Mouse (Mus musculus): ENCODE data around the gene Chd1. TPM values are rescaled to one million over a fixed set of nuclear protein-coding genes. Genes with fewer than 3 reads are reported as not detected.

Chd1 gene
- total RNA-seq, 2 experiments from 2014 or later, result 30.8 to 51.3 TPM

DNA sequence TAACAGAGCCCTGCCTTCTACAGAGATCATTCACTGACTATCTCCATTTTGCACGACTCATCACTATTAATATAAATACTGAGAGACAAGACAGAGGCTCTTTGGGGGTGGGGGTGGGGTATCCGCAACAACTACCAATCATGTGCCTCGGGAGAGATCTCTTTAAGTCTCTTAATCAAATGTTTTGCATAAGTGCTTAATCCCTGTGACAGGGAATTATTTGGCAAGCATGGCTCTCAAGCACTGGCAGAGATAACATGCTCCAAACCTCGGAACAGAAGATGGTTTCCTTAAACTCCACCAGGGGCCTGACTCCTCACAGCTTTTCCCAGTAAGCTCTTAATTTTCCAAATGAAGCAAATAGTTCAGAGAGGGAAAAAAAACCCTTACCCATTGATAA lies 103.2 kb downstream of the Chd1 start:
- no peak for ATAC-seq (ENCODE audit: poor library complexity, severe bottlenecking)

DNA sequence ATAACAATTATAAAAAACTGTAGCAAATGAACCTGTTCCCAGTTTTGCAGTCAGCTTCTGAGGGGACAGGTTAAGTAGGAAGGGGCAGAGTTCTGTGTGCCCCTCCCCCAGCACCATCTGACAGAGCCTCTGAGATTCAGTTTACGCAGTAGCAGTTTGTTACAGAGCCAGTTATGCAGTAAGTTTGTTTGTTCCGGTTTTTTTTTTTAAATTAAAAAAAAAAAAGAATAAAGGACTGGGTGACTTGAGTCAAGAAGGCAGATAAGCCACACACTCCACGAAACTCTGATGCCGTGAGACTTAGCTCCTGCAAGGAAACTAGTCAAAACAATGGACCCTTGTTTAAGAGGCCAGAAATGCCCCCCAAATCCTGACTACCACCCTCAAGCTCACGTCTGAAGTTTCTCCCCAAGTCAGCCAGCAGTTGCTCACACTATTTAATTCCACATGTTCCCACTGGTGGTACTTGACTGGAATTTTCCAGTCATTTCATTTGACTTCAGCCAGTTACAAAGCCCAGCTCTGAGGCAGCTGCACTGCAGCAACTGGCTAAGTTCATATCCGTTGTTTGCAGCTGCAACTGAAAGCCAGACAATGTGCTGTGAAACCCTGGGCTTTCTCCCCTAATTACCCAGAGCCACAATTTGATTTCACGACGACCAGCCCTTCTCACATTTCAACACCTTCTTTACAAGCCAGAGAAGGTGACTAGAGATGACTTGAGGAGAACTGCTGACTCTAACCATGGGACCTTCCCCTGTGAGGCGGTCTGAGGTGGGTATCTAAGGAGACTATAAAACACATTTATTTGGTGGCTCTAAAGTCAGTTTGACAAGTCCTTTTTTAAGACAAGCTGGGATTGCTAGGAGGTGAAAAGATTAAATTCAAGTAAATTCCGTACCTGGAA lies 104.0 kb downstream of the Chd1 start:
- ATAC-seq (ENCODE audit: poor library complexity, severe bottlenecking), result no peak

DNA sequence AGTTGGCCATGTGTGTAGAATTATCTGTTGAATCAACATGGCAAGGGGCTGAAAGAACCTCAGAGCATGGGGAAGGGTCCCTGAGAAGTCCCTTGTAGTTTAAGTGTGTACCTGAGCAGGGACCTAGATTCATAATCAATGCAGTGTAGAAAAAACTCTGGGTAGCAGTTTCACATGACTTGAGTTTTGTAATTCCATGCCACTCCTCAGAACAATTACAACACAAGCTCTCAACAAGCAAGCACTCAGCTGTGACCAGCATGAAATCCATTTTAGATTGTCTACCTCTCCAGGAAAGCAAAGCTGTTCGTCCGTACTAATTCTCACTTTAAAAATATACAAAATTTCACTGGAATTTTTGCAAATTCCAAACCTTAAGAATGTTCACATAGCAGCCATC lies 105.2 kb downstream of the Chd1 start:
- no peak for ATAC-seq (ENCODE audit: poor library complexity, severe bottlenecking)

DNA sequence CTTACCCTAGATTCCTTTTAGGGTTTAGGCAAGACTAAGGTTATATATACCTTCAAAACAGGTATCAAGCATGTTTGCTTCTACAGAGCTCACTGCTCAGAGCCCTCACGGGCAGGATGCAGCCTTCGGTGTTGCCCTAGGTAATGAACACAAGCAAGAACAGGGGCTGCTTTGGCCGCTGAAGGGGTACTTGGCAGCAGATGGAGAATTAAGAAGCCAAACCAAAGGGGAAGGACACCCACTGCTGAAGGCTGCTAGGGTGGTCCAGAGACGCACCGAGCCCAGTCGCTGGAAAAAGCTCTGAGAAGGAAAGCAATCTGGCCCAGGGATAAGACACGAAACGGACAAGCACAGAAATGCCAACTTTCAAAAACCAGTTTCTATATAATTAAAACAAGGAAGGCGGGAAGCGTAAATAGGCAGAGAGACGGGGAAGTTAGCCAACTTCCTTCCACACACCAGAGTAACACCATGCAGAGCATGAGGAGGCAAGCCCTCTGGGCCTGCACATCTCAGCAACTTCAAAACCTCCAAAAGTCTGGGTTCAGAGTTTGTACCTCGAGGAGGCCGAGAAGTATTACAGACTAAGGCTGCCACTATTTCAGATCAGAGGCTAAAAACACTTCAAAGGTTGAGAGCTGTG lies 107.5 kb downstream of the Chd1 start:
- peak; percentile 62 for ATAC-seq (ENCODE audit: poor library complexity, severe bottlenecking)

DNA sequence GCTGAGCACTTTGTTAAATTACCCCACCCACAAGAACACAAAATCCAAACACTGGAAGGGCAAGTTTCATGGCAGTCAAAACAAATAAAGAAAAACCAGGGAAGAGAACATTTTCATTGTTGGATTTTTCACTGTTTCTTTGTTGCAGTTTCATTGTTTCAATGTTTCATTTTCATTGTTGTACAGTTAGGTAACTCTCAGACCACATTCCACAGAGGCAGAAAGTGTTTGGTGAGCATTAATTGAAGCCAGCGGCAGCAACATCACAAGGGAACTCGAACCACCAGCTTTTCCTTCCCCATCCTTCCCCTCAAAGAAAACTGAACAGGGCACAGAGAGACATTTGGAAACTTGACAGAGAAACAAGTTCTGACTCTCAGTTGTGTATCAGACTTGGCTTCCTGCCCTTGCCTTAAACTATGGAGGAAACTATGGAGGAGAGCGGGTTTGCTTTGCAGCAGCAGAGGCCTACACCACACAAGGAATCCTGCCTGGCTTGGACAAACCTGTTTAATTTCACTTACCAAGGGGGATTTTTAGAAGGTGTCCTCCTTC lies 109.0 kb downstream of the Chd1 start:
- ATAC-seq (ENCODE audit: poor library complexity, severe bottlenecking), result 0 out of 2 replicates have a peak, but pooled peaks have one; percentile 22

DNA sequence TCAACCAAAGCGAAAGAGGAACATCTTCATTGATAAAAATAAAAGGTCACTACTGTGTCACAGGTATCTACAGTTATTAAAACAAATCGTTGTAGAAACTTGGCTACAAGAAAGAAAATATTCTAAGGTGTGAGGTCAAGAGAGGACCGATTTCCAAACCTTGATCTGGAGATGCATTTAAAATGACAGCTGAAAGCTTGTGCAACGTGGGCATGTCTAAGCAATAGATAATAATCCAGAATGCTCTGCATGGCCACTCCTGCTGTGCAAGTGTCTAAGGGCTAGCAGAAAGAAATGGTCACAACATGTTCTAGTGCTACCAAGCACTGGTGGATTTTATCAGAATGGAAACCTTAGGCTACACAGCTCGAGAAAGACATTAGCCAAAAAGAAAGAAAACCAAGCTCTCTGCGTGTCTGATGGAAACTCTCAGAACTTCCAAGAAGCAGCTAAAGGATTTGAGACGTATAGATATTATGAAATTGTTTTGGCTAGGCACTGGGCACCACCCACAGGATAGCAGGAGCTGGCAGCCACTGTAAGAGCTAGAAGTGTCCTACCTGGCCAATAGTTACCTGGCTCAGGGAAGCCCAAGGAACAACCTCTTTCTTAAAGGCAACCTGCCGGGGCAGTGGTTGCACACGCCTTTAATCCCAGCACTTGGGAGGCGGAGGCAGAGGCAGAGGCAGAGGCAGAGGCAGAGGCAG lies 110.7 kb downstream of the Chd1 start:
- ATAC-seq (ENCODE audit: poor library complexity, severe bottlenecking), result no peak

DNA sequence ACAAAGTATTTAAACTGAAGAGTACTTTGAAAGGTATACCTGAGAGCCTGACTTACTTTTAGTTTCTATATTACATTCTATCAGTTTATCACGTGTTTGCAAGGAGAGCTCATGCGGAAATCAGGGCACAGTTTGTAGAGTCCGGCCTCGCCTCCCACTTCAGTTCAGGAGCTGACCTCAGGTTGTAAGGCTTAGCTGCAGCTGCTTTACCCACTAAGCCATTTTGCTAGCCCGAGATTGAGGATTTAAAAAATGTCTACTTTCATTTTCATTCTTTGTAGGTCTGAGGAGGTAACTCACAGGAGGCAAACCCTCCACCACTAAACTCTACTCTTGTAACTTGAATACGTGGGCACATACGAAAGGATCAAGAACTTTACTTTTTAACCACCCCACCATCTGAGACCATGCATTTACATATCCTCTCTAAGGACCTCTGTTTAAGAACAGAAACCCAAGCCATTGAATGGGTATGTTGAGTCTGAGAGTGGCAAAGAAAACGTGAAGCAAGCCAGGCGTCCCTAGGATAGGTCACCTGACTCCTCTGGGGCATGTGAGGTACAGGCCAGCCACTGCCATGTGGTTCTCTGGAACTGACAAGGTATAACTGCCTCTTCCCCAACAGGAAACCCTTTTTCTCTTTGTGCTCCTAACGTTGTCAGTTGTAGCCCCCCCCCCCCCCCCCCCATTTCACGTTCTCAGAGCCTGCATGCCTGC lies 111.8 kb downstream of the Chd1 start:
- ATAC-seq (ENCODE audit: poor library complexity, severe bottlenecking), result no peak

DNA sequence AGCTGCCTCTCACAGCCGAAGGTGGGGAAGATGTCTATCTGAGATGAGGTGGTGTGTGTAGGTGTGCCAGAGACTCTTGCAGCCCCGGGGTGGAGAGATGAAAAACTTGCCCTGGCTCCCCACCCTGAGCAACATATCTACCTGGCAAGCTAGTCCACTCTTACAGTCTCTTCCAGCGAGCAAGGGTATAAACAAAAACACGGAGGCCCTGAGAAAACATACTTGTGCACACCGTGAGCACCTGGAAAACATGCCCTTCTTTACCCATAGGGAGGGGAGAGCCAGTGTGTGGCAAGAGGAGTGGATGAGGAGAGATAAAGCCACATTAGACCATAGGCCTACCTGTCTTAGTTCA lies 112.3 kb downstream of the Chd1 start:
- ATAC-seq (ENCODE audit: poor library complexity, severe bottlenecking), result no peak

DNA sequence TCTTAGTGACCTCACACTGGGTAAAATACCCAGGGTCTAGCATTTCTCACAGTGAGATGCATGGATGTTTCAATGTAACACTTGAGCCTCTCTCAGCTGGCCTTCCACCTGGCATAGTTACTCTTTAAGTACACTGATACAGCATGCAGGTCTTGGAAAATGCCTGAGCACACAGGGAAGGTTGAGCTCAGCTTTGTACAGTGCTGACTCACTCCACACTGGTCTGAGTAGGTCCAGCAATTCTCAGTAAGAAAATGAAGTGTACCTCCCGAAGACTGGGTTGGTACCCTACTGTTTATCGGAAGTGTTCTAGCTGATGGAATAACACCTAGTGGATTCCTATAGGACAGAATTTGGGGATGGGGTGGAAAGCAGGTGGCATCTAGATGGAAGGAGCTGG lies 112.9 kb downstream of the Chd1 start:
- ATAC-seq (ENCODE audit: poor library complexity, severe bottlenecking), result no peak

DNA sequence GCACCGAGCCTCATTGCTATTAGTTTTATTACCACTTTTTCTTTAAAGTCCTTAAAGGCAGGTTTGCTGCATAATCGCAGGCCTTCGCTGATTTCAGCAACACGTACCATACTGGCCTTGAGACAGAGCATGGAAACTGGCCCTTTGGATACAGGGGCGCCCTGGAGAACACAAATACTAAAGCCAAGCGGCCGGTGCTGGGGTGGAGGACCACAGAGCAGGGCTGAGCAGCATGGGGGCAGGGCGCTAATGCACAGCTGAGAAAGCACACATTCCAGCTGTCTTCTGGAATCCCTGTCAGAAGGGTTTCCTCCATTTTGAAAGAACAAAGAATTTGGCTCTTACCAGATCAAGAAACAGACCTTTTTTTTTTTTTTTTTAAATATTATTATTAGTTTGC lies 113.6 kb downstream of the Chd1 start:
- ATAC-seq (ENCODE audit: poor library complexity, severe bottlenecking), result no peak

DNA sequence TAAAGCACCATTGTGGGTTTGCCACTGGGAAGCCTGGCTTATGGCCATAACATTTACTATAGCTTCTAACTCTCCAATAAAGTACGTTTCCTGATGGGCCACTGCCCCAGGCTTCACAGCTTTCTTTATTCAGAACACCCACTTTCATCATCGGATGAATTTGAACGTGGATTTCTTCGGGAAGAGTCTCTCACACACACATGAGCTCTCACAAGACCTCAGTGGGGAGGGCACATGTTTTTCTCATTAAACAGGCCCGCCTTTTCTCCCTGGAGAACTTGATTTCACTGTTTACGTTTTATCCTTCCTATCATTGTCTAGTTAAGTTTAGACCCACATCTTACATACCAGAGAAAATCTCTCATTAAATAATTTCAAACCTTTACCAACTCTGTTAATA lies 115.4 kb downstream of the Chd1 start:
- no peak for ATAC-seq (ENCODE audit: poor library complexity, severe bottlenecking)

DNA sequence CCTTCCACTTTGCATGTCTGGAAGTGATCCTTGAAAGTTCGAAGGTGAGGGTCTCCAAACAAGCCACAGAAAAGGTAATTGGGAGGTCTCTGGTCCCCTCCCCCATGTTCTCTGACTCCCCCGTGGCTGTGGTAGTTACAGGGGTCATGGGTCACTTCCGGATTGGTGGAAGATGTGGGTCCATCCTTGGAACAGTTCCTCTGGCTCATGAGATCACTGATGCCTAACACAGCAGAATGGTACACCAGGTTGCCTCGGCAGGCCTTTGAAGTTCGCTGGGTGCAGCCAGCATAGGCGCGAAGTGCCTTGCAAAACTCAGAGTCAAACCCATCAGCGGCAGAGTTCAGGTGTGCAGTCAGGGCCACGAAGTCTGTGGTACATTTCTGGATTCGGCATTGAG lies 116.0 kb downstream of the Chd1 start:
- ATAC-seq (ENCODE audit: poor library complexity, severe bottlenecking), result no peak

DNA sequence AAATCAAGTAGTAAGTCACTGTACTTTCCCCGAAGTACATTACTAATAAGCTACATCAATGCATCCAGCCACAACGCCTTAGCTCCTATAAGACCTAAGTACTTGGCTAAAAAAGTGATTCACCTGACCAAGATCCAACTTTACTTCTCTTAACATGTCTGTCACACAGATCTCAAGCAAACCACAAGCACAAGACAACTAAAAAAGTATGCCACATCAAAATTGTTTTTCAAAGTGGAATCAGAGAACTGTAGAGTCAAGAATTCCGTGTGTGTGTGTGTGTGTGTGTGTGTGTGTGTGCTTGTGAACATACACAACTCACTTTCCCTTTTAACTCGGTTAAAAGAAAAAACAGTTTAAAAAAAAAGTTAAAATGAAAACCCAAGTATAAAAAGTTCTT lies 116.9 kb downstream of the Chd1 start:
- ATAC-seq (ENCODE audit: poor library complexity, severe bottlenecking), result no peak

Other genes with a start within 250 kb of the Chd1 start
- 147 and 148 TPM in 2 replicates for gene Psmb1, start 205.2 kb upstream of the Chd1 start, total RNA-seq (2015)
- 126 and 144 TPM in 2 replicates for gene Psmb1, start 205.2 kb upstream of the Chd1 start, total RNA-seq (2017)
- 65.2 and 68.3 TPM in 2 replicates for gene Tbp, start 205.1 kb upstream of the Chd1 start, total RNA-seq (2015)
- gene Tbp, start 205.1 kb upstream of the Chd1 start, total RNA-seq (2017), result 42.1 and 50.2 TPM in 2 replicates
- 33.8 and 35.0 TPM in 2 replicates for gene Pdcd2, start 177.7 kb upstream of the Chd1 start, total RNA-seq (2015)
- 30.7 and 48.8 TPM in 2 replicates for gene Pdcd2, start 177.7 kb upstream of the Chd1 start, total RNA-seq (2017)
- gene Prdm9, start 140.6 kb upstream of the Chd1 start, total RNA-seq (2015), result 2.2 and 7.0 TPM in 2 replicates
- gene Prdm9, start 140.6 kb upstream of the Chd1 start, total RNA-seq (2017), result 3.5 and 4.5 TPM in 2 replicates
- gene Rgmb, start 126.1 kb downstream of the Chd1 start, total RNA-seq (2015), result 3.4 and 3.8 TPM in 2 replicates
- 1.7 and 2.3 TPM in 2 replicates for gene Rgmb, start 126.1 kb downstream of the Chd1 start, total RNA-seq (2017)

Data from megakaryocyte, adult 5-6 weeks (primary cell).